Mouse (Mus musculus) bone marrow macrophage, adult 2 months (primary cell): ENCODE measurements around the gene Olfr159. TPM values are rescaled to one million over a fixed set of nuclear protein-coding genes. Genes with fewer than 3 reads are reported as not detected.

ENCODE experiments used
- H3K27ac ChIP-seq: 2 replicates; pipeline ENCODE4 v1.5.1; 2012; ENCODE audit warnings: low read depth, low read length; ENCODE audit not compliant: insufficient read depth
- H3K4me1 ChIP-seq: 2 replicates; pipeline ENCODE4 v1.6.1; 2012; ENCODE audit warnings: low read length; ENCODE audit not compliant: control insufficient read depth, insufficient read depth
- H3K4me3 ChIP-seq: 2 replicates; pipeline ENCODE4 v1.5.1; 2012; ENCODE audit warnings: mild to moderate bottlenecking, low read length, moderate library complexity; ENCODE audit not compliant: insufficient read depth
- CTCF ChIP-seq: IDR thresholded peaks from 2 replicates; pipeline ENCODE4 v1.5.1; 2012; ENCODE audit warnings: low read depth, mild to moderate bottlenecking, low read length, moderate library complexity
- POLR2A ChIP-seq: IDR thresholded peaks from 2 replicates; pipeline ENCODE4 v1.6.1; 2012; ENCODE audit warnings: mild to moderate bottlenecking, low read depth, low read length, borderline replicate concordance
- polyA plus RNA-seq: library from polyadenylated mRNA; stranded (reverse); fragments of >200 nt; gene quantifications from 2 replicates; pipeline ENCODE4 v1.2.4, GENCODE M21; 2012; ENCODE audit not compliant: missing spikeins, insufficient read depth, insufficient read length

Gene Olfr159
- polyA plus RNA-seq, 1 experiment, result not detected

GRCm38 (mm10) chr4:43729794-43730550 is 40.8 kb downstream of the Olfr159 start, which contains the start of gene Spaar:
Gene Spaar, plus strand, starts transcription at chr4:43730034.
- Histone ChIP-seq H3K4me3 (no peak within 1 kb of the TSS), H3K27ac (no peak within 1 kb of the TSS), H3K4me1 (no peaks in the 10 kb centered on the region)
- TF ChIP-seq POLR2A (no peak), CTCF (no peak)

DNA sequence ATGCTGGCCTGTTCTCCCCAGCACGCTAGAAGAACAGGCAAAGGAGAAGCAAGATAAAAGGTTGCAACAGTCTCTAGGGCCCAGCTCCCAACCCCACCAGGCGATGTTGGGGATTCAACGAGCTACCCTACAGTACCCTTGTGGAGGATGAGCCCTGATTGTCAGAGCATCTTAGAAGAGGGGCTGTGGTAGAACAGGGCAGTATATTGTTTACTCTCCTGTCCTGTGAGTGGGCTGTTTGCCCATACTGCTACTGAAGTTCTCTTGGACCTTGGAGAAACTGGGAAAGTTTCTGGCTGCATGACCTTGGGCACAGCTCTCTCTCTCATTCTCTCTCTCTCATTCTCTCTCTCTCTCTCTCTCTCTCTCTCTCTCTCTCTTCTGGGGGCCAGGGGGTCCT is 41.7 kb downstream of the Olfr159 start:
- H3K27ac ChIP-seq, result no peak overlapping the region
- H3K4me3 ChIP-seq, result no peak overlapping the region

DNA sequence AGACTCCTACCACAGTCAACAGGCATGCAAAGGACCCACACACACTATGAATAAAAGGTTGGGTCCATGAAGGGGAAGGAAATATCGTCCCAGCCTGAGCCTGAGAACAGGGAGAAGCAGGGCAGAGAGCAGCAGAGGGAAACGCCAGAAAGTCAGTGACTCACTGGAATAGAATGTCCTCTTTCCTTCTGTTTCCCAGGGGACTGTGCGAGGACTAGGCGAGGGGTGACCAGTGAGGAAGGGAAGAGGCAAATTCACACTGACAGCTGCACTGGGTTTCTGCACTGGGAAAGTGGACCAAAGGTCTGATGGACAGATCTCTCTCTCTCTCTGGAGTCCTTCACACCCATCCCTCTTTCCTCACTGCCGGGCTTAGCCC is 42.2 kb downstream of the Olfr159 start:
- TF ChIP-seq POLR2A, result no peak
- Histone ChIP-seq H3K4me1 (no peaks in the 10 kb centered on the region), H3K27ac (no peak overlapping the region), H3K4me3 (no peak overlapping the region)

More for the DNA sequence above, 41.7 kb downstream of the Olfr159 start:
- no peaks in the 10 kb centered on the region for H3K4me1 ChIP-seq
- TF ChIP-seq POLR2A (no peak), CTCF (no peak)

GRCm38 (mm10) chr4:43727718-43728575 is 42.9 kb downstream of the Olfr159 start:
- TF ChIP-seq CTCF, result no peak
- TF ChIP-seq POLR2A, result no peak
- Histone ChIP-seq H3K4me3 (no peak overlapping the region), H3K27ac (no peak overlapping the region)

GRCm38 (mm10) chr4:43726995-43727394 is 43.8 kb downstream of the Olfr159 start, which contains the start of gene Hrct1:
Gene Hrct1, plus strand, starts transcription at chr4:43727188.
- no peaks in the 10 kb centered on the region for H3K4me1 ChIP-seq
- no peak for TF ChIP-seq POLR2A
- TF ChIP-seq CTCF, result no peak
- H3K4me3 ChIP-seq, result no peak within 1 kb of the TSS
- no peak within 1 kb of the TSS for H3K27ac ChIP-seq

More at GRCm38 (mm10) chr4:43727718-43728575, 42.9 kb downstream of the Olfr159 start:
- no peaks in the 10 kb centered on the region for H3K4me1 ChIP-seq

GRCm38 (mm10) chr4:43726228-43726993 is 44.4 kb downstream of the Olfr159 start:
- no peak overlapping the region for H3K4me3 ChIP-seq
- no peaks in the 10 kb centered on the region for H3K4me1 ChIP-seq
- no peak for TF ChIP-seq CTCF
- no peak for TF ChIP-seq POLR2A
- H3K27ac ChIP-seq, result no peak overlapping the region

- Histone ChIP-seq H3K4me1 (no peaks in the 10 kb centered on the region), H3K27ac (no peak overlapping the region), H3K4me3 (no peak overlapping the region)
- TF ChIP-seq CTCF, result no peak
- TF ChIP-seq POLR2A, result no peak
Observed at GRCm38 (mm10) chr4:43724764-43725163, 46.0 kb downstream of the Olfr159 start.

- Histone ChIP-seq H3K27ac (no peak overlapping the region), H3K4me1 (no peaks in the 10 kb centered on the region), H3K4me3 (no peak overlapping the region)
- TF ChIP-seq POLR2A (no peak), CTCF (no peak)
Observed at GRCm38 (mm10) chr4:43722191-43722590, 48.6 kb downstream of the Olfr159 start.

DNA sequence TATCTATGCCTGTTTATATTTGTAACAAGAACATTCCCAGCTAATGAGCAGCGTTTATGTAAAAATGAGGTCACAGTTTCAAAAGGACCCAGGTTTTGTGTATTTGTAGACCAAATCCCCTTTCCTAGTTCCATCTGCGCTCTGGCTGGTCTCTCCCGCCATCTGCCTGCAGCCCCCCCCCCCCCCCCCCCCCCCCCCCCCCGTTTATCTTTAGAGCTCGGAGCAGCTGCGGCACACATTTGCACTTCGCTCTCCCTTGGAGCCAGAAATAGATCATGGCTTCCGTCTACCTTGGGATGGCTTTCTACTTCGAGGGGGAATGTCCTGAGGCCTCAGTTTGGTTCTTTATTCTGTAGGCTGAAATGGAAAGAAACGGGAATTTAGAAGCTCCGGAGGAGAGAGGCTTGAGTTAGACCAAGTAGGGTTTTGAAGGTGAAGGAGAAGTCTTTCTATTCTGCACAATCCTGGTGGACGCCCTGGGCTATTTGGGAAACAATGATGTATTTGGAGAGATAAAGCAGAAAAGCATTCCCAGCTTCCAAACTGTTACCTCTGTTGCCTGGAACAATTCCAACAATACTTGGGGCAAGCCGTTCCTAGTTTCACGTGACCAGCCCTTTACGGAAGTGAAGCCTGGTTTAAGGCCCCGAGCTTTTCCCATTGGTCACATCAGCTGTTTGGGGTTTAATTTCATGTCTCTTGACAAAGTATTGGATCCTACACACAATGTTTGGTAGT is 50.1 kb downstream of the Olfr159 start:
- H3K4me3 ChIP-seq, result no peak overlapping the region
- no peak overlapping the region for H3K27ac ChIP-seq
- H3K4me1 ChIP-seq, result no peaks in the 10 kb centered on the region
- TF ChIP-seq CTCF (no peak), POLR2A (no peak)

Other genes with a start within 250 kb of the Olfr159 start
- gene Tpm2, start 247.2 kb downstream of the Olfr159 start, polyA plus RNA-seq, result 7.0 and 8.9 TPM in 2 replicates
- gene Creb3, start 208.7 kb downstream of the Olfr159 start, polyA plus RNA-seq, result 50.7 and 54.0 TPM in 2 replicates
- 168 and 219 TPM in 2 replicates for gene Tln1, start 208.3 kb downstream of the Olfr159 start, polyA plus RNA-seq
- 15.8 and 17.3 TPM in 2 replicates for gene Rgp1, start 192.3 kb downstream of the Olfr159 start, polyA plus RNA-seq
- gene Gba2, start 192.1 kb downstream of the Olfr159 start, polyA plus RNA-seq, result 9.6 and 11.3 TPM in 2 replicates
- not detected in 2 replicates for gene Msmp, start 186.5 kb downstream of the Olfr159 start, polyA plus RNA-seq
- 0.44 TPM in 1 of 2 replicates, not detected in the other for gene Npr2, start 139.1 kb downstream of the Olfr159 start, polyA plus RNA-seq
- gene Spag8, start 117.4 kb downstream of the Olfr159 start, polyA plus RNA-seq, result not detected in 2 replicates
- gene Hint2, start 114.5 kb downstream of the Olfr159 start, polyA plus RNA-seq, result 32.7 and 33.1 TPM in 2 replicates
- 1.9 and 2.4 TPM in 2 replicates for gene Tmem8b, start 102.0 kb downstream of the Olfr159 start, polyA plus RNA-seq
- gene Fam221b, start 101.9 kb downstream of the Olfr159 start, polyA plus RNA-seq, result 0.15 and 0.21 TPM in 2 replicates
- not detected in 2 replicates for gene Olfr70, start 70.2 kb downstream of the Olfr159 start, polyA plus RNA-seq
- gene Olfr71, start 60.8 kb downstream of the Olfr159 start, polyA plus RNA-seq, result not detected in 2 replicates
- gene Hrct1, start 43.8 kb downstream of the Olfr159 start, polyA plus RNA-seq, result not detected in 2 replicates
- not detected in 2 replicates for gene Spaar, start 41.0 kb downstream of the Olfr159 start, polyA plus RNA-seq
- not detected in 2 replicates for gene Olfr156, start 52.9 kb upstream of the Olfr159 start, polyA plus RNA-seq
- 0.33 TPM in 1 of 2 replicates, not detected in the other for gene Olfr157, start 69.2 kb upstream of the Olfr159 start, polyA plus RNA-seq
- not detected in 2 replicates for gene Olfr155, start 80.6 kb upstream of the Olfr159 start, polyA plus RNA-seq
- gene Reck, start 104.5 kb upstream of the Olfr159 start, polyA plus RNA-seq, result 0.12 and 0.84 TPM in 2 replicates
- 1.8 and 2.1 TPM in 2 replicates for gene Glipr2, start 186.4 kb upstream of the Olfr159 start, polyA plus RNA-seq
- not detected in 2 replicates for gene Ccin, start 212.5 kb upstream of the Olfr159 start, polyA plus RNA-seq
- gene Clta, start 233.4 kb upstream of the Olfr159 start, polyA plus RNA-seq, result 840 and 888 TPM in 2 replicates